Mouse (Mus musculus) forebrain, postnatal 0 days (tissue): Measurements from ENCODE around the gene Mmp25. TPM values are rescaled to one million over a fixed set of nuclear protein-coding genes. Genes with fewer than 3 reads are reported as not detected.
"Not testable (repeated sequence)": the region's sequence is repeated elsewhere in the genome, so short reads cannot be mapped to it uniquely, and the experiment has no call there.

Source experiments
- ATAC-seq: fragments of 200-750 bp; cut with Nextera tagmentation; 2 replicates; pipeline ENCODE4 v1.8.0; 2017; ENCODE audit warnings: mild to moderate bottlenecking, moderate library complexity
- DNase-seq: peaks from one replicate; pipeline ENCODE4 v3.0.0-alpha.2; 2015
- H3K27ac ChIP-seq: fragments of 300-500 bp; sonication (generic); 2 replicates; pipeline ENCODE4 v1.5.1; 2014; ENCODE audit warnings: low read depth, mild to moderate bottlenecking, antibody characterized with exemption, low read length, moderate library complexity, mixed read lengths
- H3K27me3 ChIP-seq: fragments of 300-500 bp; sonication (generic); 2 replicates; pipeline ENCODE4 v1.6.1; 2014; ENCODE audit warnings: mild to moderate bottlenecking, low read length, mixed read lengths; ENCODE audit not compliant: insufficient read depth
- H3K36me3 ChIP-seq: fragments of 300-500 bp; sonication (generic); 2 replicates; pipeline ENCODE4 v1.6.1; 2014; ENCODE audit warnings: mild to moderate bottlenecking, moderate library complexity; ENCODE audit not compliant: insufficient read depth
- H3K4me1 ChIP-seq: fragments of 300-500 bp; sonication (generic); 2 replicates; pipeline ENCODE4 v1.6.1; 2014; ENCODE audit warnings: antibody characterized with exemption; ENCODE audit not compliant: insufficient read depth
- H3K4me2 ChIP-seq: fragments of 300-500 bp; sonication (generic); 2 replicates; pipeline ENCODE4 v1.6.1; 2014; ENCODE audit warnings: low read depth, mild to moderate bottlenecking, moderate library complexity
- H3K4me3 ChIP-seq: fragments of 300-500 bp; sonication (generic); 2 replicates; pipeline ENCODE4 v1.5.1; 2014; ENCODE audit warnings: low read depth, low read length, mixed read lengths
- H3K9ac ChIP-seq: fragments of 300-500 bp; sonication (generic); 2 replicates; pipeline ENCODE4 v1.6.1; 2014; ENCODE audit warnings: mild to moderate bottlenecking
- H3K9me3 ChIP-seq: fragments of 300-500 bp; sonication (generic); 2 replicates; pipeline ENCODE4 v1.6.1; 2016; ENCODE audit warnings: low read length
- CTCF ChIP-seq: sonication (generic); IDR thresholded peaks from 2 replicates; pipeline ENCODE4 v1.5.1; 2016; ENCODE audit warnings: antibody characterized with exemption, control low read depth, low read depth
- WGBS: fragments of 180-500 bp; shearing (Covaris S2); extraction: QIAGEN DNeasy Blood & Tissue Kit; methylation state at CpG from one replicate; pipeline ENCODE4 v1.1.7; 2014; 5-methylcytosine and 5-hydroxymethylcytosine counted together
- polyA plus RNA-seq: library from polyadenylated mRNA; unstranded; fragments of >200 nt; fragmentation: Nextera tagmentation; extraction: Ambion mirVana; gene quantifications from 2 replicates; pipeline ENCODE4 v1.2.1, GENCODE M21; 2015
- total RNA-seq: library from RNA; depleted of rRNA; stranded (reverse); fragments of >200 nt; gene quantifications from 2 replicates; pipeline ENCODE4 v1.2.3, GENCODE M21; 2014

The Mmp25 gene
- total and polyA plus RNA-seq, 2 experiments from 2014 or later: 0.48 to 1.1 TPM

GRCm38 (mm10) chr17:23601836-23602585, 43.1 kb downstream of the Mmp25 start:
- H3K27me3 ChIP-seq: no peaks in the 10 kb centered on the region
- WGBS: 58% methylated on average over 10 of the region's 10 CpGs
- no peaks in the 10 kb centered on the region for H3K4me1 ChIP-seq
- no peak overlapping the region for H3K4me3 ChIP-seq
- TF ChIP-seq CTCF: no peak
- H3K9me3 ChIP-seq: no peaks in the 10 kb centered on the region
- no peak overlapping the region for H3K9ac ChIP-seq
- ATAC-seq (no peak), DNase-seq (no peak)
- no peak overlapping the region for H3K4me2 ChIP-seq
- H3K27ac ChIP-seq: no peak overlapping the region
- H3K36me3 ChIP-seq: no peaks in the 10 kb centered on the region

- Histone ChIP-seq H3K9me3 (no peaks in the 10 kb centered on the region), H3K36me3 (no peaks in the 10 kb centered on the region), H3K4me3 (no peak within 1 kb of the TSS), H3K4me2 (peak within 1 kb of the TSS; percentile 58; the same call in 1 of the 2 replicates), H3K4me1 (no peaks in the 10 kb centered on the region), H3K9ac (no peak within 1 kb of the TSS; the same call in 1 of the 2 replicates), H3K27me3 (no peaks in the 10 kb centered on the region), H3K27ac (no peak within 1 kb of the TSS)
- 32% methylated on average over 15 of the region's 15 CpGs for WGBS
- no peak for TF ChIP-seq CTCF
- ATAC-seq: no peak
- DNase-seq: no peak
These were observed 44.1 kb downstream of the Mmp25 start, which contains the start of gene Zscan10 for GRCm38 (mm10) chr17:23600641-23601622. Zscan10 (plus strand) TSS chr17:23600856.

DNA sequence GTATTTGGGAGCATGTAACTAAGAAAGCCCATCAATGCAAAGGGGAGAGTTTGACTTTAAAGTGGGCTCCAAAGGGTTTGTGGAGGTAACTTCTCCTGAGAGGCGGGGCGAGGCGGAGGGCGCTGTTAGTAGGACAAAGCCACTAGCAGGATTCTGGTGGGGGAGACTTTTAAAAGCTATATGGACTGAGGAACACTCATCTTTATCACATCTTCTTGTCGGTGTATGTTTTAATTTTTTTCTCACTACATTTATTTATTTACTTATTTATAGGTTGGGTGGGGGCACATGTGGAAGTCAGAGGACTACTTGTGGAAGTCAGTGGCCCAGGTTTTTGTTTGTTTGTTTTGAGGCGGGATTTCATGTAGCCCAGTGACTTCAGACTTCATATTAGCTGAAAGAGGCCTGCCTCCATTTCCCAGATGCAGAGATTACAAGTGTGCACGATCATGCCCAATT, 45.4 kb downstream of the Mmp25 start:
- 46% methylated on average over 7 of the region's 7 CpGs for WGBS
- H3K27me3 ChIP-seq: no peaks in the 10 kb centered on the region
- peak overlapping the region; percentile 52 for H3K9ac ChIP-seq
- H3K36me3 ChIP-seq: no peaks in the 10 kb centered on the region
- H3K9me3 ChIP-seq: no peaks in the 10 kb centered on the region
- H3K4me2 ChIP-seq: peak overlapping the region; percentile 58
- peak overlapping the region; percentile 40 for H3K27ac ChIP-seq
- ATAC-seq: no peak
- no peaks in the 10 kb centered on the region for H3K4me1 ChIP-seq
- TF ChIP-seq CTCF: no peak
- DNase-seq: no peak
- peak overlapping the region; percentile 44 for H3K4me3 ChIP-seq

GRCm38 (mm10) chr17:23598582-23599552, 46.2 kb downstream of the Mmp25 start, which contains the start of gene Zfp13:
Zfp13 (minus strand) TSS chr17:23599487.
- Histone ChIP-seq H3K9me3 (no peaks in the 10 kb centered on the region), H3K27me3 (no peaks in the 10 kb centered on the region), H3K4me1 (no peaks in the 10 kb centered on the region), H3K36me3 (no peaks in the 10 kb centered on the region), H3K4me2 (peak within 1 kb of the TSS; percentile 58), H3K27ac (peak within 1 kb of the TSS; percentile 40), H3K4me3 (peak within 1 kb of the TSS; percentile 44), H3K9ac (peak within 1 kb of the TSS; percentile 52)
- peak; percentile 84 for DNase-seq
- ATAC-seq: peak; percentile 95
- TF ChIP-seq CTCF: no peak
- 8% methylated on average over 31 of the region's 31 CpGs for WGBS

DNA sequence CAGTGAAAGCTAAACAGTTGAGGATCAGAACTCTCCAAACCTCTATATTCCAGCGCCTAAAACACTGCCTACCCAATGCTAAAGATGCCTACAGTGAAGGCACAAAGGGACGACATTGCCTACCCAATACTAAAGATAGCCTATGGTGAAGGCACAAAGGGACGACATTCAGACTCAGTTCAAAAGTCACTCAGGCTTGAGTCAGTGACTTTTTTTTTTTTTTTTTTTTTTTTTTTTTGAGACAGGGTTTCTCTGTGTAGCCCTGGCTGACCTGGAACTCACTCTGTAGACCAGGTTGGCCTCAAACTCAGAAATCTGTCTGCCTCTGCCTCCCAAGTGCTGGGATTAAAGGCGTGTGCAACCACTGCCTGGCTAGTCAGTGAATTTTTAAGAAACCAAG, 49.9 kb downstream of the Mmp25 start:
- H3K36me3 ChIP-seq, H3K9ac ChIP-seq, H3K27me3 ChIP-seq, H3K27ac ChIP-seq, H3K4me3 ChIP-seq, H3K9me3 ChIP-seq, ATAC-seq, DNase-seq, H3K4me1 ChIP-seq, H3K4me2 ChIP-seq: not testable (repeated sequence)
- 70% methylated on average over 4 of the region's 4 CpGs for WGBS

DNA sequence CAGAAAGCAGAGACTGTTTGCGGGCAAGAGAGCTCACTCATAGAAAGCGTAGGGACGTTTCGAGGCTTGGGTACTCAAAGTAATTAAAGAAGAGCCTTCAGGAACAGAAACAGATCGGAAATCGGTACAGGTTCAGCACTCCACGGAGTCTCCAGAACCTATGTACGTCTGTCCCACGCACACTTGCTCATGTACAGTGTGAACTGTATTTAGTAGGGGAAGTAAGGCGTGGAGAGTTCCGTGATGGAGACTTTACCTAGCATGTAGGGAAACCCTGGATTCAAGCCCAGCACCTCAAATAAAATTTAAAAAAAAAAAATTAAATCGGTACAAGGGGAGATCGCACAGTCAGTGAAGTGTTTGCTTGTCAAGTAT, 52.2 kb downstream of the Mmp25 start:
- TF ChIP-seq CTCF: no peak
- Histone ChIP-seq H3K4me3 (peak overlapping the region; percentile 46), H3K9me3 (no peaks in the 10 kb centered on the region)

More for the DNA sequence above, 52.2 kb downstream of the Mmp25 start:
- Histone ChIP-seq H3K36me3 (no peaks in the 10 kb centered on the region), H3K9ac (peak overlapping the region; percentile 64), H3K27me3 (no peaks in the 10 kb centered on the region), H3K4me1 (no peaks in the 10 kb centered on the region), H3K27ac (peak overlapping the region; percentile 80), H3K4me2 (peak overlapping the region; percentile 75)
- ATAC-seq: peak; percentile 69
- WGBS: 10% methylated on average over 13 of the region's 13 CpGs
- DNase-seq: no peak
